Mouse (Mus musculus) cerebellum, adult 18-20 months (tissue): ENCODE results near the gene Atp11a.

Source experiments
- DNase-seq, 2 experiments: peaks; one replicate each; pipeline ENCODE4 v3.0.0; 2021

Gene Atp11a

DNA sequence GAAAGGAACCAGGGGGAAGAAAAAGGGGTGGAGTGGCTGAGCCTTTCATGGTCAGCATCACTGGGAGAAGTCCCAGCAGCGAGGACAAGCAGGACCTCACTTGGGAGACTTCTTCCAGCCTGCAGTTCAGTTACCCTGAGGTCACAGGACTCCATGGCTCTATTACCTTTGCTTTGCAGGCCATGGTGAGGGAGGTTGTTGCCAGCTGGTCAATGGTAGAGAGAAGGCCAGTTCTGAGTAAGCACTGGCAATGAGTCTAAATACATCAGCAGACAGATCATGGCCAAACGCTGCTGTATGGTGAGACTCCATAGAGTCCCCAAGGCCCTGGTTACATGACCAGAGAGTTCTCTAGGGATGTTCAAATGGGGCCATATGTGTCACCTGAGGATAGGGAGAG is 15.5 kb downstream of the Atp11a start:
- DNase-seq: no peak

GRCm38 (mm10) chr8:12773914-12774313 is 17.1 kb downstream of the Atp11a start:
- no peak for DNase-seq

GRCm38 (mm10) chr8:12774872-12775298 is 18.1 kb downstream of the Atp11a start:
- DNase-seq: no peak

GRCm38 (mm10) chr8:12775302-12775975 is 18.6 kb downstream of the Atp11a start:
- no peak for DNase-seq

DNA sequence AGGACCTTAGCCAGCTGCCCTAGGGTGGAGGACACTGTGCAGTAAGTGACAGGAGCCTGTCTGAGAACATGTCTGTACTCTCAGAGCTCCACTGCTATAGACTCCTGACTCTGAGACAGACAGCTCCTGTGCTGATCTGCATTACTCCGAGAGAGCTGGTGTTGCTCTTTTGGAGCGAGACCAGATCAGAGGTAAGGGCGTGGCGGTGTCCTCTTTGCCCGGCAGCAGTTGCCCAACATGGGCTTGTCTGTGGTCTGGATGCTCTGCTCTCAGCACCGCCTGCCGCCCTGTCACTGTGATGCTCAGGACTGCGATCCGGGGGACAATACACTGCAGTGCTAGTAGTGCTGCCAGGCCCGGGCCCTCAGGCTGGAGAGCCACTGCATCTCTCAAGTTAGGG is 19.4 kb downstream of the Atp11a start:
- no peak for DNase-seq

GRCm38 (mm10) chr8:12777171-12777570 is 20.4 kb downstream of the Atp11a start:
- no peak for DNase-seq

GRCm38 (mm10) chr8:12779541-12779940 is 22.7 kb downstream of the Atp11a start:
- no peak for DNase-seq

- DNase-seq: no peak
These were observed 28.7 kb downstream of the Atp11a start for GRCm38 (mm10) chr8:12785508-12785907.

DNA sequence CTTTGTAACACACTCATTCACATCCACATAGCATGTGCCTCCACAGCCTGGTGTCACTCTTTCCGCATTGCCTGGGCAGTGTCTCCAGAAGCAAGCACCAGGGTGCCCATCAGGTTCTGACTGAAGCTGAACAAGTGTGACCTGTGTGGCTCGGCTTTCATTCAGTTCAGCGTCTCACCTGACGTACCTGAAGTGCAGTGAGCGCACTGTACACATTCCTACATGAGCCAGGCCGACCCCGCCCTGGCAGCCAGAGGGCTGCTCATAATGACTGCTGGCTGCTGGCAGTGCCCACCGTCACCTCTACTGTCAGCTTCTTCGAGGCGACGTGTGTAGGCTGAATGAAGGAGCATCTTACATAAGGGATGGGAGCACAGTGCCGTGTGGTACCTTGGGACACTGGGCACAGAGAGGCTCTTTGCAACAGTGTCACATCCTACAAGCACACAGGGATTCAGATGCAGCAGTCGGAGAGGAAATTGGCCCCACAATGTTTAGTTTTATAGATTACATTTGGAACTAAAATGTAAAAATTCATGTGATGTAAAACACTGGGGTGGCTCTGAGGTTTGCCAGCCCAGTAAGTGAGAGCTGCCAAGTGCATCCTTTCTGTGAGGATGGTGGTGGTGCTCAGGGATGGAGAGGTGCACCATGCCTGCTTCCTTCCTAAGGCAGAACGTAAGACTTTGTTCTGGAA is 29.6 kb downstream of the Atp11a start:
- DNase-seq: peak; percentile 46 to 59

- DNase-seq: peak; percentile 66 to 69
These were observed 30.1 kb downstream of the Atp11a start for GRCm38 (mm10) chr8:12786958-12787301.

DNA sequence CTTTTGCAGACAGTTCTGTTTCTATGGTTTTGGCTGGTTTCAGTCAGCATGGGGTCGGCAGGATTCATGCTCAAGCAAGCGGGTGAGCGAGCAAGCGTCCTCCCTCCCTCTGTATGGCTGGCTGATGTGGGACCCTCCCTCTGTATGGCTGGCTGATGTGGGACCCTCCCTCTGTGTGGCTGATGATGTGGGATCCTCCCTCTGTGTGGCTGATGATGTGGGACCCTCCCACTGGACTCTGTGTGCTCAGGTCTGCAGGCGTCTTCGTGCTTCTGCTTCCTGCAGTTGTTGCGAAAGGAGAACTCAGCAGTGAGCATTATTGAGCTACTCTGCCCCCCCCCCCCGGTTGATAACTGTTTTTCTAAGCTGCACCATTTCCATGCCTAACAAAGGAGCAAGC is 30.6 kb downstream of the Atp11a start:
- no peak for DNase-seq

- DNase-seq: no peak
These were observed 31.9 kb downstream of the Atp11a start for GRCm38 (mm10) chr8:12788695-12789094.

DNA sequence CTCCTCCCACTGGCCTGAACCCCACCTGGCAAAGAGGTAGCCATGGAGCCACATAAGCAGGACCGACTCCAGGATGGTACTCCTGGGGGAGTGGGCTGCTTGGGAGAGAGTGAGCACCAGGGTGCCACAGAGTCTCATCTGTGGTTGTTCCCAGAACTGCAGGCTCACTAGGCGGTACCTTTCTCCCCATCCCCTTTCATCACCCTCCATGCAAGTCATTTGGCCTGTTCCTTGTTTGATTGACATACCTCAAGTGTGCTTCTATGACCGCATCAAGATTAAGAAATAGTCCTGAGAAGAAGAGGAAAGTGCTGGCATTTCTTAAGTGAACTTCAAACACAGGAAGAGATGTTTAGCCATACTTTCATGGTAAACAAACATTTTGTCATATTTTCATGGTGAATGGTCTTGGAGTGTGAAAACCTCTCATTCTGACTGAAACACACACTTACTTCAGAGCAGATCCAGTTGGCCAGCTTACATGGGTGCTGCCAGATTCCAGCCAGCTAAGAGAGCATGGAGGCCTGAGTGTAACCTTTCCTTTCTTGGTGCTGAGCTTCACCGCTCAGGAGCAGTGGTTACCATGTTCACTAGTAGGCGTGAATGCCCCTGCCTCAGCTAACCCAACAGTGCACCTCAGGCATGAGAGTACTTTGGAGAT is 38.3 kb downstream of the Atp11a start:
- no peak for DNase-seq

- DNase-seq: no peak
These were observed 42.3 kb downstream of the Atp11a start for GRCm38 (mm10) chr8:12799099-12799498.

- DNase-seq: no peak
These were observed 43.0 kb downstream of the Atp11a start for GRCm38 (mm10) chr8:12799832-12800231.

GRCm38 (mm10) chr8:12800246-12800645 is 43.4 kb downstream of the Atp11a start:
- DNase-seq: no peak

DNA sequence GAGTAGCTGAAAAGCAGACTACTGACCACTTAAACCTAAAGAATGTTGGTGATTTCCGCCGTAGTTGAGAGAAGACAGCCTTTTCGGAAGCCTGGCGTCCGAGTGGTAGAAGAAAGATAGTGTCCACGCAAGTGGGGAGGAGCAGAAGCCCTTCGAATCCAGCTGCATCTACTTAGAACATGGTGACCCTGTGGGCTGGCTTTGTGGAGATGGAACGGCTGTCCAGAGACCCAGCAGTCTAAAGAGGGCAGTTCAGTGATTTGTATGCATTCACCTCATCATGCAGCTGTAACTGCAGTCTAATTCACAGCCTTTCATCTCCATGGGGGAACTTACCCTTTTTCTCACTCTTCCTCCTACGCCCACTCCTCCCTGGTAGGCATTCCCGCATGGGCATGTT is 44.8 kb downstream of the Atp11a start:
- DNase-seq: no peak

DNA sequence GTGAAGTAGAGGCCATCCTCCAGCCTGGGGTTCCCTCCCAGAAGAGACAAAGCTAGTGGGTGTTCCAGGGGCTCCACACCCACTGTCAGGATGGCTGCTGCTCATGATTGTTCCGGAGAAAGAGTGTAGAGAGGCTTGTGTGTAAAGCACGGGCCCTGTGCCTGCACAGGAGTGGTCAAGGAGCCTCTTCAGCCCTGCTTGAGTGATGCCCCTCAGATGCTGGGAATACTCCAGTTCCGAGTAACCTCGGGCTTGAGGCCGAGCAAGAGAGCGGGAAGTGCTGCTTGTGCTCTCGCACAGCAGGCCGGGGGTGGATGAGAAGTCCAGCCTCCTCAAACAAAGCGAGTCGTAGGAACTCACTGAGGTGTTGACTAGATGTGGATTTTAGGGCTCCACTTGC is 46.3 kb downstream of the Atp11a start:
- no peak for DNase-seq

GRCm38 (mm10) chr8:12804909-12805308 is 48.1 kb downstream of the Atp11a start:
- no peak for DNase-seq

DNA sequence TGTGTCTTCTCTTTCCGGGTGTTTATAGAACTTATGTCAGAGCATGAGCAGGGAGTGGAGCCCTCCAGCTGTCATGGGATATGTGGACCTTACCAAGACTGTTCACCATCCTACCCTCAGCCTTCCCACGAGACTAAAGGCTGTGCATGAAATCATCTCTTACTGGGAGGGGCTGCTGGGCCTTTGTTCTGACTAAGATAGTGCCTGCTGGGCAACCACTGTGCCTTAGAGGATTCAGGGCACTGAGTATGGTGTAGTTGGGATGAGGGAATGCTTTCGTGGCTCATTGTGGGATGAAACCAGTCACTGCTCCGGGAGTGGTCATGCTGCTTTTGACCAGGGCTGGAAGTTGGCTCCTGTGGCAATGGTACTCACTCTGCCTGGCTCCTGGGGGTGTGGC is 48.8 kb downstream of the Atp11a start:
- DNase-seq: no peak

- DNase-seq: no peak
These were observed 51.2 kb downstream of the Atp11a start for GRCm38 (mm10) chr8:12808018-12808417.

- DNase-seq: no peak
These were observed 52.7 kb downstream of the Atp11a start for GRCm38 (mm10) chr8:12809516-12809915.

DNA sequence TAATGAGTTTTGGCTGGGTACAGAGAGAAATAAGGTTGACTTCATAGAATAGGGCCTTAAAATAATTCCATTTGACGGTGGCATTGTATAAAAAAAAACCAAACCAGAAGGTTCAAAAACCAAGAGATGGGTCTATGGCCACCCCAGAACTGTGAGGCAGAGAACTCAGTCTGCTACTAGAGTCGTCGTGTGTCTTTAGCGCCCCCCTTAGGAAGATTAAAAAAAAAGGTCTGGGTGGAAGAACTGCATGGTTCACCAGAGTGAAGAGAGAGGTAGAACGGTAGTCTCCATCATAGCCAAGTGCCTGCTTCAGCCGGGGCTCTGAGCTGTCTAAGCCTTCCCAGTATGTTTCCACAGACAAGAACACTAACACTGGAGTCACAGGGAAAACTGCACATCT is 54.4 kb downstream of the Atp11a start:
- no peak for DNase-seq

- DNase-seq: peak in 1 of 2 experiments; percentile 53
These were observed 59.6 kb downstream of the Atp11a start for GRCm38 (mm10) chr8:12816412-12816811.
